Mouse (Mus musculus): ENCODE data around the gene Mrpl14.

The Mrpl14 gene

GRCm38 (mm10) chr17:45686093-45686619 is at the start of gene Mrpl14:
Gene Mrpl14 (plus strand): TSS chr17:45686322.
- DNase-seq (ENCODE audit: extremely low read depth, low read depth, low spot score): no peak

GRCm38 (mm10) chr17:45638596-45639295 is 47.4 kb upstream of the Mrpl14 start:
- DNase-seq (ENCODE audit: extremely low read depth, low read depth, low spot score): no peak

- DNase-seq (ENCODE audit: extremely low read depth, low read depth, low spot score): no peak
These were observed 44.1 kb upstream of the Mrpl14 start for GRCm38 (mm10) chr17:45641981-45642380.

- DNase-seq (ENCODE audit: extremely low read depth, low read depth, low spot score): no peak
These were observed 43.4 kb upstream of the Mrpl14 start for GRCm38 (mm10) chr17:45642701-45643100.

- no peak for DNase-seq (ENCODE audit: extremely low read depth, low read depth, low spot score)
These were observed 41.9 kb upstream of the Mrpl14 start for GRCm38 (mm10) chr17:45644185-45644584.

- no peak for DNase-seq (ENCODE audit: extremely low read depth, low read depth, low spot score)
These were observed 32.9 kb upstream of the Mrpl14 start for GRCm38 (mm10) chr17:45653233-45653632.

GRCm38 (mm10) chr17:45655820-45656219 is 30.3 kb upstream of the Mrpl14 start:
- no peak for DNase-seq (ENCODE audit: extremely low read depth, low read depth, low spot score)

- no peak for DNase-seq (ENCODE audit: extremely low read depth, low read depth, low spot score)
These were observed 26.9 kb upstream of the Mrpl14 start, which contains the start of gene Capn11 for GRCm38 (mm10) chr17:45659225-45659624. Gene Capn11 (minus strand): TSS chr17:45659325.

GRCm38 (mm10) chr17:45663106-45663919 is 22.8 kb upstream of the Mrpl14 start:
- no peak for DNase-seq (ENCODE audit: extremely low read depth, low read depth, low spot score)

GRCm38 (mm10) chr17:45664608-45665007 is 21.5 kb upstream of the Mrpl14 start:
- DNase-seq (ENCODE audit: extremely low read depth, low read depth, low spot score): no peak

- no peak for DNase-seq (ENCODE audit: extremely low read depth, low read depth, low spot score)
These were observed 20.0 kb upstream of the Mrpl14 start for GRCm38 (mm10) chr17:45666091-45666490.

GRCm38 (mm10) chr17:45667481-45667880 is 18.6 kb upstream of the Mrpl14 start:
- no peak for DNase-seq (ENCODE audit: extremely low read depth, low read depth, low spot score)

- no peak for DNase-seq (ENCODE audit: extremely low read depth, low read depth, low spot score)
These were observed 18.1 kb upstream of the Mrpl14 start for GRCm38 (mm10) chr17:45667986-45668385.

GRCm38 (mm10) chr17:45671821-45672220 is 14.3 kb upstream of the Mrpl14 start:
- no peak for DNase-seq (ENCODE audit: extremely low read depth, low read depth, low spot score)

GRCm38 (mm10) chr17:45672598-45672997 is 13.5 kb upstream of the Mrpl14 start:
- DNase-seq (ENCODE audit: extremely low read depth, low read depth, low spot score): no peak

- DNase-seq (ENCODE audit: extremely low read depth, low read depth, low spot score): no peak
These were observed 8.0 kb upstream of the Mrpl14 start for GRCm38 (mm10) chr17:45678106-45678505.

GRCm38 (mm10) chr17:45680391-45680980 is 5.6 kb upstream of the Mrpl14 start:
- DNase-seq (ENCODE audit: extremely low read depth, low read depth, low spot score): no peak

- DNase-seq (ENCODE audit: extremely low read depth, low read depth, low spot score): no peak
These were observed 4.5 kb upstream of the Mrpl14 start for GRCm38 (mm10) chr17:45681588-45681987.

- DNase-seq (ENCODE audit: extremely low read depth, low read depth, low spot score): no peak
These were observed 3.3 kb upstream of the Mrpl14 start for GRCm38 (mm10) chr17:45682843-45683242.

- no peak for DNase-seq (ENCODE audit: extremely low read depth, low read depth, low spot score)
These were observed 1.4 kb upstream of the Mrpl14 start for GRCm38 (mm10) chr17:45684667-45685131.
